Mouse (Mus musculus) G1E (cell line): ENCODE results near the gene Ap2a2. TPM values are rescaled to one million over a fixed set of nuclear protein-coding genes. Genes with fewer than 3 reads are reported as not detected.

Experiments used
- ATAC-seq: 2 replicates; pipeline ENCODE4 v1.8.0; 2016; ENCODE audit warnings: mild to moderate bottlenecking; ENCODE audit not compliant: insufficient number of reproducible peaks, poor library complexity, low FRiP score, severe bottlenecking; ENCODE audit errors: extremely low read depth
- DNase-seq: peaks from one replicate; pipeline ENCODE4 v3.0.0; 2012; ENCODE audit warnings: low spot score
- H3K27me3 ChIP-seq: 2 replicates; pipeline ENCODE4 v1.6.1; 2012; ENCODE audit warnings: mild to moderate bottlenecking, low read length, inconsistent platforms; ENCODE audit not compliant: insufficient read depth
- H3K36me3 ChIP-seq: replicated peaks from 2 replicates; pipeline ENCODE3; 2012; ENCODE audit warnings: mild to moderate bottlenecking, inconsistent platforms
- H3K4me1 ChIP-seq: 2 replicates; pipeline ENCODE4 v1.6.1; 2012; ENCODE audit warnings: low read depth, low read length, inconsistent platforms, mixed read lengths; ENCODE audit not compliant: insufficient read depth
- H3K4me3 ChIP-seq: 2 replicates; pipeline ENCODE4 v1.5.1; 2012; ENCODE audit warnings: low read depth, mild to moderate bottlenecking, inconsistent platforms, low read length, moderate library complexity, mixed read lengths
- H3K9me3 ChIP-seq: replicated peaks from 2 replicates; pipeline ENCODE4 v1.6.1; 2012; ENCODE audit warnings: inconsistent platforms
- CTCF ChIP-seq: IDR thresholded peaks from 2 replicates; pipeline ENCODE4 v1.5.1; 2012; ENCODE audit warnings: low read depth, low read length, inconsistent platforms, mixed read lengths
- GATA1 ChIP-seq: IDR thresholded peaks from 2 replicates; pipeline ENCODE4 v1.6.1; 2012; ENCODE audit warnings: borderline replicate concordance, low read length, inconsistent platforms, mixed read lengths
- GATA2 ChIP-seq: IDR thresholded peaks from 2 replicates; pipeline ENCODE4 v1.6.1; 2012; ENCODE audit warnings: low read depth, low read length, inconsistent platforms, borderline replicate concordance
- POLR2AphosphoS5 ChIP-seq: IDR thresholded peaks from 2 replicates; pipeline ENCODE4 v1.6.1; 2012; ENCODE audit warnings: low read depth, low read length, inconsistent platforms; ENCODE audit not compliant: insufficient replicate concordance
- TAL1 ChIP-seq: conservative IDR thresholded peaks from 2 replicates; pipeline ENCODE4 v1.6.1; 2012; ENCODE audit warnings: low read depth, low read length, inconsistent platforms, mixed read lengths
- polyA plus RNA-seq: library from polyadenylated mRNA; stranded (reverse); fragments of >175 nt; gene quantifications from 2 replicates; pipeline ENCODE4 v1.2.3, GENCODE M21; 2012
- total RNA-seq, 2 experiments: library from RNA; stranded (forward) in 1 of 2; stranded (reverse) in 1 of 2; fragments of 200-1000 nt in 1 of 2; fragments of >200 nt in 1 of 2; fragmentation: Nextera tagmentation in 1 of 2; gene quantifications; 2 replicates each; pipeline ENCODE4 v1.2.3; 2014 to 2017

Ap2a2 gene
- total RNA-seq (2014; fragmentation: Nextera tagmentation) (1.0 and 3.2 TPM in 2 replicates), total RNA-seq (2017) (4.5 and 5.3 TPM in 2 replicates), polyA plus RNA-seq (2.8 TPM in 2 replicates)

DNA sequence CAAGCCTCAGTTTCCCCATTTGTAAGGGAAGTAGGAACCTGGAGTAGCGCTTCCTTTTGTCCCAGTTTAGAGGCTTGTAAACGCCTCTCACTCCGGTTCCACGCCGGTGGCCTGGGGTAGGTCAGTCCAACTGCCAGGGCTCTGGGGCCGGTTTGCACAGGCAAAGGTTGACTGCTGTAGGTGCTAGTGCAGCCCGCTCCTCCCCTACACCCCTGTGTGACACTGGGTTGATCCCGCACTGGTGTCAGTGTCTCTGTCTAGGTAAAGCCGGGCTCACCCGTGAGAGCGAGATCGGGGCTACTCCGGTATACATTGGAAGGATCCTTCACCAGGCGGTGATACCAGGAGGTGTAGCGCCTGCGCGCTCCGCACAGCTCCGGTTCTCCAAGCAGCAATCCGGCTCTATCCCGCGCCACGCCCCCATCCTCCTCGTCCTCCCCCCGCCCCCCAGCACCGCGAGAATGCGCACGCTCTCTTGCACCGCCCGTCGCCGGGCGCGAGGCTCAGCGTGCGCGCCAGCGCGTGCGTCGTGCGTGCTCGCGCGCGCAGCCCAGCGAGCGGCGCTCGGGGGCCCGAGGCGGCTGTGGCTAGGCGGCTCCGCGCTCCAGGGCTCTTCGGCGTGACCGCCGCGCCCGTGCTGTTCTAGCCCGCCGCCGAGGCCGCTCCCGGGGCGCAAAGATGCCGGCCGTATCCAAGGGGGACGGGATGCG, at the start of gene Ap2a2:
Gene Ap2a2, plus strand, starts transcription at position 492 of the 710 bp plus-strand sequence.
- peak within 1 kb of the TSS; percentile 23 for H3K4me3 ChIP-seq
- peaks cover 24% of the 10 kb centered on the region for H3K27me3 ChIP-seq
- no peak for TF ChIP-seq GATA1
- no peak for TF ChIP-seq CTCF
- no peak for TF ChIP-seq GATA2
- TF ChIP-seq TAL1: no peak
- TF ChIP-seq POLR2AphosphoS5: no peak
- H3K9me3 ChIP-seq: no peaks in the 10 kb centered on the region
- H3K36me3 ChIP-seq: no peaks in the 10 kb centered on the region
- DNase-seq: no peak
- ATAC-seq: no peak
- peaks cover 5% of the 10 kb centered on the region; the same call in 1 of the 2 replicates for H3K4me1 ChIP-seq

DNA sequence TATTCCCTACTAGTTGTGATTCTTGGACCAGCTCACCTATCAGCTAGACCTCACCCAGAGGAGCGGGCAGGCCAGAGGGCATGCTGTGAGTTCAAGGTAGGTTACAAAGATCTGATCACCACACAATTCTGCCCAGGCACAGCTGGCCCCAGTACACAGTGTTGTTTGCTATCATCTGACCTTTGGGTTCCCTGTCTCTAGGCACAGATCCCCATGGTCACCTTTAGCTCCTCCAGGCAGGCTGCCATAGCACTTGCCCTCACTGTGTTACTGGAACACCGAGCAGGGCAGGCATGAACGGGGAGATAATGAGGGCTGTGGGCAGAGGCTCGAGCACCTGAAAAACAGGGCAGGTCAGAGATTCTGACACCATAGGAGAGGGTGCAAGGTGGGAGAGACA, 44.3 kb upstream of the Ap2a2 start:
- DNase-seq: no peak
- peaks cover 88% of the 10 kb centered on the region for H3K36me3 ChIP-seq
- ATAC-seq: no peak
- H3K4me3 ChIP-seq: no peak overlapping the region
- TF ChIP-seq CTCF (no peak), POLR2AphosphoS5 (no peak), TAL1 (no peak), GATA1 (no peak)
- H3K4me1 ChIP-seq: peaks cover 10% of the 10 kb centered on the region
- no peaks in the 10 kb centered on the region for H3K27me3 ChIP-seq
- no peaks in the 10 kb centered on the region for H3K9me3 ChIP-seq

DNA sequence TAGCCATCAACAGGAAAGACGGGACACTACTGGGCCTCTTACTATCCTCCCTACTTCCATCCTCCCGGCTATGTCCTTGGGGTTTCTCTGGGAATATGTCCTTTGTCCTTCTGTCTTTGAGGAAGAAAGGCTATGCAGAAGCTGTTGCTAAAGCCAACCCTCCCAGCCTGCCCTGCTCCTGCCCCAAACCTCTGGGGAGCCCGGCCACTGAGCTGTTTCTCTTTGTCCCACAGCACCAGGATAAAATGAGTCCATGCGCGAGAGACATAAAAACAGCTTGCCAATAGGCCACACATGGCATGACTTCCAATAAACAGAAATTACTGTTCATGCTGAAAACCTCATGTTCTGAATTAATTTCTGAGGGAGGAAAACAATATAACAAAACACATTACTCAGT, 43.7 kb upstream of the Ap2a2 start:
- DNase-seq: no peak
- Histone ChIP-seq H3K4me3 (no peak overlapping the region), H3K4me1 (peaks cover 10% of the 10 kb centered on the region), H3K9me3 (no peaks in the 10 kb centered on the region), H3K27me3 (no peaks in the 10 kb centered on the region), H3K36me3 (peaks cover 89% of the 10 kb centered on the region)
- TF ChIP-seq TAL1: no peak
- TF ChIP-seq GATA1: no peak
- no peak for TF ChIP-seq GATA2
- TF ChIP-seq CTCF: no peak
- TF ChIP-seq POLR2AphosphoS5: no peak
- no peak for ATAC-seq

DNA sequence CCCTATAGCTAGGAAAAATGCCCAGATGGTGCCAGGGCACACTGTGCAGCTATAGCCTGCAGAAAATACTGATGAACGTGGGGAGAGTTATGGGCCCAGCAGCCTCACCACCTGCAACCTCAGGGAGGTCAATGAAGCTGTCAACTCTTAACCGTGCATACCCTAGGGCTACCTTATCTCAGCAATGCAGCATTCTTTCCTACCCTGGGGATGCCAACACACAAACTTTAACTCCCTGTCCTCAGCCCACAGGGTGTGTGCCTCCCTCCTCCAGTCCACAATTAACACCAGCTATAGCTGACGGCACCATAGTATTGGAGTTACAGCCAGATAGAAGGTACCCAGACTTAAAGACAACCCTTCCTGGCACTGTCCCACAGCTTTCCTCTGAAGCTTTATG, 43.0 kb upstream of the Ap2a2 start:
- Histone ChIP-seq H3K36me3 (peaks cover 89% of the 10 kb centered on the region), H3K27me3 (no peaks in the 10 kb centered on the region), H3K4me1 (peaks cover 10% of the 10 kb centered on the region), H3K4me3 (no peak overlapping the region; the same call in 1 of the 2 replicates), H3K9me3 (no peaks in the 10 kb centered on the region)
- DNase-seq: no peak
- ATAC-seq: no peak
- no peak for TF ChIP-seq TAL1
- no peak for TF ChIP-seq POLR2AphosphoS5
- TF ChIP-seq GATA2: no peak
- TF ChIP-seq CTCF: no peak
- TF ChIP-seq GATA1: no peak

DNA sequence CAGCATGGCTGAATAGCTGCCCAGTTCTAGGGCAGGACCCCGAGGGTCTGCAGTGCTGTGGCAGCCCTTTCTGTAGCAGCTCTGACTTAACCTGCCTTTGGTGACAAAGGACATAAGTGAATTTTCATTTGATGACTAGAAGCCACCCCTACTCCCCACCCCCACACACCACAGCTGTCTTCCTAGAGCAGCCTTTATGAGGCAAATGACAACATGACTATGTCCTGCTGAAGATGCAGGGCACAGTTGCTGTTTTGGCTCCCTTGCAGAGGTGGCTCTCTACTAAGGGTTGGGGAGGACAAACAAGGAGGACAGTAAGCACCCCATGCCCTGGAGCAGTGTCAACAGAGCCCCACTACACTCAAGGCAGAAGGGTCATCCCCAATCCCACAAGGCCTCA, 42.2 kb upstream of the Ap2a2 start:
- TF ChIP-seq POLR2AphosphoS5 (no peak), GATA1 (no peak), GATA2 (no peak), TAL1 (no peak), CTCF (no peak)
- Histone ChIP-seq H3K4me3 (no peak overlapping the region), H3K4me1 (peaks cover 10% of the 10 kb centered on the region), H3K27me3 (no peaks in the 10 kb centered on the region), H3K9me3 (no peaks in the 10 kb centered on the region), H3K36me3 (peaks cover 95% of the 10 kb centered on the region)
- no peak for ATAC-seq
- DNase-seq: no peak

DNA sequence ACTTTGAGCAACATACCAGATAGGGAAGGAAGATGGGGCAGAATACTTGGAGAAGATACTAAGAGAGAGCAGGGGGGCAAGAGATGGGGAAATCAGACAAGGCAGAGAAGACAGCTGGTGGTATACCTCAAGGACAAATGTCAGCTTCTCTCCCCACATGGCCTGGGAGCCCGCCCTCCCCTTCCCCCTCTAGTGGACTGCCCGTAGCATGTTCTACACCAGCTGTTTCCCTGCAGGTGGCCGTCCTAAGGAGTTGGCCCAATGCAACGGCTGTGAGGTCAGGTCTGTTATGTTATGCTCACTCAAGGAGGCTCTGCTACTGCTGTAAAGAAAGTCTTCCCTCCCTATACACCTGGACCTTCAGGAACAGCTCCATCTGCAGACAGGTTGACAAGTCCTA, 39.0 kb upstream of the Ap2a2 start:
- no peak overlapping the region for H3K4me3 ChIP-seq
- peaks cover 98% of the 10 kb centered on the region for H3K36me3 ChIP-seq
- TF ChIP-seq GATA1 (no peak), TAL1 (no peak), GATA2 (no peak), POLR2AphosphoS5 (no peak), CTCF (no peak)
- no peak for ATAC-seq
- no peak for DNase-seq
- H3K9me3 ChIP-seq: no peaks in the 10 kb centered on the region
- no peaks in the 10 kb centered on the region for H3K27me3 ChIP-seq
- peaks cover 16% of the 10 kb centered on the region for H3K4me1 ChIP-seq
